Mouse (Mus musculus) embryonic fibroblast, embryonic 13.5 days (primary cell): ENCODE data around the gene Dgke.

Source experiments
- CTCF ChIP-seq: IDR thresholded peaks from 2 replicates; pipeline ENCODE4 v1.5.1; 2011; ENCODE audit warnings: mild to moderate bottlenecking, control low read depth, low read length, moderate library complexity, borderline replicate concordance; ENCODE audit not compliant: insufficient read depth
- POLR2A ChIP-seq: IDR thresholded peaks from 2 replicates; pipeline ENCODE4 v1.6.1; 2011; ENCODE audit warnings: low read depth, mild to moderate bottlenecking, control low read depth, low read length, moderate library complexity

- TF ChIP-seq CTCF (no peak), POLR2A (no peak)
Measured at GRCm38 (mm10) chr11:89069303-89069702, 2.7 kb upstream of the Dgke start.
